Comparison of ENCODE assay signal across 9 mouse cellular contexts in genomic region chr9:107669480-107669945, GRCm38 (mm10). TPM values are rescaled to one million over a fixed set of nuclear protein-coding genes. Genes with fewer than 3 reads are reported as not detected.
DNase-seq lines count a peak whose midpoint lies in the region; ATAC-seq and TF ChIP-seq lines count a peak whose summit lies in the region.
"Had no signal": no experiment of that assay in that cellular context is flagged by ENCODE, and none has a peak within 500 bp of the region (broad histone marks: within the 10 kb centered on the region; RNA-seq: fewer than 3 reads in every experiment).

TSS of gene Slc38a3 (minus strand) at chr9:107669530.

- peaks cover 27% of the 10 kb centered on the region for H3K27me3 ChIP-seq in heart, embryonic 11.5 days (ENCODE audit: control insufficient read depth, insufficient read depth, low read length)
- H3K27me3 ChIP-seq in neural tube, embryonic 13.5 days = peaks cover 45% of the 10 kb centered on the region

- peaks cover 3% of the 10 kb centered on the region; the same call in 1 of the 2 replicates for H3K4me1 ChIP-seq in lung, adult 2 months (ENCODE audit: control insufficient read depth, insufficient read depth, low read length)
- H3K4me1 ChIP-seq in heart, embryonic 11.5 days (ENCODE audit: control insufficient read depth, insufficient read depth, low read length) = peaks cover 42% of the 10 kb centered on the region
- H3K4me1 ChIP-seq in neural tube, embryonic 13.5 days (replicated peaks) = peaks cover 37% of the 10 kb centered on the region

- no peak within 1 kb of the TSS for H3K9ac ChIP-seq in heart, embryonic 11.5 days (ENCODE audit: low read depth, low read length)
- no peak within 1 kb of the TSS for H3K9ac ChIP-seq in neural tube, embryonic 13.5 days

- H3K27ac ChIP-seq in heart, embryonic 11.5 days (ENCODE audit: low read depth, low read length) = no peak within 1 kb of the TSS; the same call in 1 of the 2 replicates
- H3K27ac ChIP-seq in neural tube, embryonic 13.5 days (replicated peaks) = no peak within 1 kb of the TSS
- H3K27ac ChIP-seq: macrophage had no signal

- TF ChIP-seq CTCF in lung, adult 2 months (IDR thresholded peaks at IDR 0.05; ENCODE audit: insufficient read depth, low read length) = no peak

- DNase-seq in lung, adult 2 months = no peak
- DNase-seq in lung, postnatal 10 days = no peak
- DNase-seq in kidney, postnatal 36 days = peak; percentile 54 to 58
- DNase-seq in lung, postnatal 25 days (ENCODE audit: low spot score) = no peak
- no peak for DNase-seq in lung, adult 18-20 months

- TF ChIP-seq POLR2A in lung, adult 2 months (IDR thresholded peaks at IDR 0.05; ENCODE audit: borderline replicate concordance, extremely low read depth, low read depth, low read length) = no peak

- WGBS in lung, adult 2 months = 89% methylated on average over 9 of the region's 9 CpGs
- 85% methylated on average over 9 of the region's 9 CpGs for WGBS in heart, embryonic 11.5 days (ENCODE audit: insufficient replicate concordance)
- WGBS in neural tube, embryonic 13.5 days = 81% methylated on average over 9 of the region's 9 CpGs

- H3K9me3 ChIP-seq in heart, embryonic 11.5 days (replicated peaks; ENCODE audit: control insufficient read depth, low read length) = no peaks in the 10 kb centered on the region
- no peaks in the 10 kb centered on the region for H3K9me3 ChIP-seq in neural tube, embryonic 13.5 days

- no peaks in the 10 kb centered on the region for H3K36me3 ChIP-seq in heart, embryonic 11.5 days (ENCODE audit: control insufficient read depth, insufficient read depth, low read length)
- no peaks in the 10 kb centered on the region for H3K36me3 ChIP-seq in neural tube, embryonic 13.5 days

- no peak for ATAC-seq in heart, embryonic 11.5 days (replicated peaks; ENCODE audit: insufficient number of reproducible peaks, low FRiP score, low TSS enrichment)
- ATAC-seq in neural tube, embryonic 13.5 days (ENCODE audit: low read depth) = no peak
- ATAC-seq in megakaryocyte progenitor cell, adult 5-6 weeks (replicated peaks; ENCODE audit: poor library complexity) = no peak

- H3K4me2 ChIP-seq in heart, embryonic 11.5 days = peak within 1 kb of the TSS; percentile 76; the same call in 1 of the 2 replicates
- no peak within 1 kb of the TSS for H3K4me2 ChIP-seq in neural tube, embryonic 13.5 days

- no peak within 1 kb of the TSS for H3K4me3 ChIP-seq in lung, adult 2 months (replicated peaks; ENCODE audit: extremely low read depth, low read depth, low read length)
- no peak within 1 kb of the TSS for H3K4me3 ChIP-seq in heart, embryonic 11.5 days (ENCODE audit: low read depth, low read length)
- no peak within 1 kb of the TSS for H3K4me3 ChIP-seq in neural tube, embryonic 13.5 days

RNA-seq across cellular contexts. Expression of gene Slc38a3, which starts in this region (rescaled TPM):
- polyA plus RNA-seq in lung, adult 2 months (2012; rRNA removed) = 1.8 and 16.1 TPM in 2 replicates
- 2.8 and 3.3 TPM in 2 replicates for polyA plus RNA-seq in heart, embryonic 11.5 days (2014; fragmentation: Nextera tagmentation; extraction: Ambion mirVana)
- polyA plus RNA-seq in neural tube, embryonic 13.5 days (2015; fragmentation: Nextera tagmentation; extraction: Ambion mirVana) = 23.9 and 25.6 TPM in 2 replicates
- total RNA-seq in megakaryocyte progenitor cell, adult 5-6 weeks (2015) = not detected in 2 replicates
- not detected in 2 replicates for total RNA-seq in megakaryocyte progenitor cell, adult 5-6 weeks (2017)
- polyA plus RNA-seq: macrophage had no signal

Comparison
In these comparisons a context has a peak if more than half of its experiments do, and no peak if none do; other contexts are left out.
1. DNase-seq: peak in kidney, postnatal 36 days (2 of 2); none in lung, adult 2 months (single experiment), lung, postnatal 10 days (single experiment), lung, postnatal 25 days (single experiment) and lung, adult 18-20 months (0 of 2).